Mouse (Mus musculus) CH12F3 (cell line): ENCODE results near the gene Tnfrsf9.

Source experiments
- in situ Hi-C: fragments of 300-500 bp; cut with MboI; formaldehyde crosslinking; loops from 2 replicates; pipeline ENCODE4 v1.14.3; 2020; ENCODE audit warnings: low sequenced_read_pairs

The Tnfrsf9 gene

DNA sequence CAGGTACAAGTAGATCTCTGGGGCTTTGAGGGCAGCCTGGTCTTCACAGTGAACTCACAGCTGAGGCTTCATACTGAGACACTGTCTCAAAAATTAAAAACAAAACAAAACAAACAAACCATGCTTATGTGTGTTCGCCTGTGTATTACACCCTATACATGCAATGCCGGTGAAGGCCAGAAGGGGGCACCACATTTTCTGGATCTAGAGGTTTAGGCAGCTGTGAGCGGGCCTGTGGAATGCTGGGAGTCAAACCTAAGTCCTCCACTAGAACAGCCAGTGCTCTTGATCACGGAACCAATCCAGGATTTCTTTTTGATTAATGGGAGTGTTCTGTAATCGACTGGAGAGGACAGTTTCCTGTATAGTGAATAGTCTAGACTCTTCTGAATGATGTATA, 11.6 kb downstream of the Tnfrsf9 start:
- in situ Hi-C loops: no loop called here

DNA sequence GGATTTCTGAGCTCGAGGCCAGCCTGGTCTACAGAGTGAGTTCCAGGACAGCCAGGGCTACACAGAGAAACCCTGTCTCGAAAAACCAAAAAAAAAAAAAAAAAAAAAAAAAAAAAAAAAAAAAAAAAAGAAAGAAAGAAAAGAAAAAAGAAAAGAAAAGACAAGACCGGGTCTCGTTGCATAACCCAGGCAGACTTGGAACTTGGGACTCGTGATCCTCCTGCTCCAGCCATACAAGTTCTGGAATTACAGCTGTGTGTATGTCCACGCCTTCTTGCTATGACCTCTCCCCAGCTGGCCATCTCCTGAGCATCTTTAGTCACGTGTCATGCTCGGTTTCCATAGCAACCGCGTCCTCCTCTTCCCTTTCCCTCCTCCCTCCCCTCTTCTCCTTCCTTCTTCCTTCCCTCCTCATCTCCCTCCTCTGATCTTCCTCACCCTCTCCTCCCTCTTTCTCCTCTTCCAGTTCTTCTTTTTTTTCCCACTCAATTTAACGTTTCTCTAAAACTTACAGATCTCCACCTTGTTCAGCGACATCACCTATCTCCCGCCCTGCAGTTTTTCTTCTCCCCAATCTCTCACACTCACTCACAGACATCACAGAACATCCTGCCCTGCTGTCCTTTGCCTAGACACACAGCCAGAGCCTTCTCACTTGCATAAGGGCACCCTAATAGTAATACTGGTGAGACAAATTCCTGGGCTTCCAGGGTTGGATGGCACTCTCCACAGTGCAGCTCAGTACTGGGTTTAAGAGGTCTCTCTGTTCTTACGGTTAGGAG, 12.8 kb downstream of the Tnfrsf9 start:
- in situ Hi-C loops: no loop called here

DNA sequence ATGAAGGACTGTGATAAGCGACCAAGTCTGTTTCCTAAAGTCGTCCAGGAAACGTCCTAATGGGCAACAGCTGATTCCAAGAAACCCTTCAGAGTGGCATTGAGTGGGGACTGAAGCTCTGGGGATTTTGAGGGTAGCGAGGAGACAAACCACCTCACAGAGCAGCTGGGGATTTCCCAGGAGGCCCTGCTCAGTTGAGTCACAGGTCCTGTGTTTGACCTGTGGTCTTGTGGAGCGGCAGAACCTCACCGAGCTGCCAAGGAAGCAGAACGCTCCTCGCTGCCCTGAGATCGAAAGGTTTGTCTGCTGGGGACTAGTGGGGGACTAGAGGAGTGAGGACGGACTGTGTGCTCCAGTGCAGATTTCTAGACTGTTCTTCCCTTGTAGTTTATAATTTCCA, 13.4 kb downstream of the Tnfrsf9 start:
- in situ Hi-C loops: no loop called here

DNA sequence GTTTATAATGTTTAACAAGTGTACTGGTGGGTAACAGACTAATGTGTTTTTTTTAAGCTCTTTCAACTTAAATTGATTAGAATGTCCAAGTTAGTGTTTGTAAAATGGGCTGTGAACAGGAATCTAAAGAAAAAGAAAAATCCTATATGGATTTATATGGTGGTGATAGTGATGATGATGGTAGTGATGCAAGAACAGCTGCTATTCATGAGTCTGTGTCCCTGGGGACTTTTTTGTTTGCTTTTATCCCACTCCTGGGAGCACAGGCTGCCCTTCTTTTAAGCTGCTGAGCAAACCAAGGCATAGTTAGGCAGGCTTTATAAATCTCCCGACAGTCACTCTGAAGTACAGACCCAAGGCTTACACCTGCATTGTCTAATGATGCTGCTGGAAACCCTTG, 19.1 kb downstream of the Tnfrsf9 start:
- in situ Hi-C loops: no loop called here

DNA sequence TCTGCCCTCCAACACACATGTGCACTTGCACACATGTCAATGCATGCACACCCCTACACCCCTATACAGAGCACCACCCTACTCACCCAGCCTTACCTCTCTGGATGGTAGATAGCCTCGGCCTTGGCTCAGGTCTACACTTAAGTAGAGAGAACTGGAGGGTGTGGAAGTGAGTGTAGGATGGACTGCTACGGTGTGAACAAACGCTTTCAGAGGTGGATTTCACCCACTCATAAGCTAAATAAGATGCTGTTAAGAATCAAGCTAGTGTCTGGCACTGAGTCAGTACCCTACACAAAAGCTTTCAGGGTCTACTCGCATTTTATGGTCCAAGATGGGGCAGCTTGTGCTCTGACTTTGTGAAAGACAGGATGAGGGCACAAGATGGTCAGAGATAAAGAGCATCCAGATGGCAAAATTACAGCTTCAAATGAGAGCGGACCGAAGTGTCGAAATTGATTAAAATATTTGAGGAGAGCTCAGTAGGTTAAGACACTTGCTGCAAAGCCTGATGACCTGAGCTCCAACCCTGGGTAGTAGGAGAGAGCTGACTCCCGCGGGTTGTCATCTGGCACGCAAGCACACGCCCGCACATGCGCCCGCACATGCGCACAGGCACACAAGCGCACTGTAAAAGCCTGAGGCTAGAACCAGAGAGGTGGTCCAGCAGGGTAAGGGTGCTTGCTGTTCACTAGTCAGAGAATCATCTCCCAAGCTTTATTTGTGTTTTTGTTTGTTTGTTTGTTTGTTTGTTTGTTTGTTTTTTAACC, 23.1 kb downstream of the Tnfrsf9 start:
- in situ Hi-C loops: no loop called here

DNA sequence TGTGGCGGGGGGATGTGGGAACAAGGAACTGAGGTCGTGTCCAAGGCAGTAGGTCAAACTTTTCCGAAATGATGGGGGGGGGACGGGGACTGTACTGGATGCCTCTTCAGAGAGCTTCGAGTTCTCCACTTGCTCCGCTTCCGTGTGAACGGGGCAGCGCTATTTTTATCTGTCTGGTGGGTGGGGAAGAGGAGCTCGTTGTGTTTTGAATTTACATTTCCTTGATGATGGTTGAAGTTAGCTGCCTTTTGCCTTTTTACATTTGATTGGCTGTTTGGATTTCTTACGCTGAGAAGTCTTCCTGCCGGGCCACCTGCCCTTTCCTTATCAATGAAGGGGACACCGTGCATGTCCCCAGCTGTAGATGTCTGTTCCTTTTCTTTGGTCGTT, 23.7 kb downstream of the Tnfrsf9 start:
- in situ Hi-C loops: no loop called here

DNA sequence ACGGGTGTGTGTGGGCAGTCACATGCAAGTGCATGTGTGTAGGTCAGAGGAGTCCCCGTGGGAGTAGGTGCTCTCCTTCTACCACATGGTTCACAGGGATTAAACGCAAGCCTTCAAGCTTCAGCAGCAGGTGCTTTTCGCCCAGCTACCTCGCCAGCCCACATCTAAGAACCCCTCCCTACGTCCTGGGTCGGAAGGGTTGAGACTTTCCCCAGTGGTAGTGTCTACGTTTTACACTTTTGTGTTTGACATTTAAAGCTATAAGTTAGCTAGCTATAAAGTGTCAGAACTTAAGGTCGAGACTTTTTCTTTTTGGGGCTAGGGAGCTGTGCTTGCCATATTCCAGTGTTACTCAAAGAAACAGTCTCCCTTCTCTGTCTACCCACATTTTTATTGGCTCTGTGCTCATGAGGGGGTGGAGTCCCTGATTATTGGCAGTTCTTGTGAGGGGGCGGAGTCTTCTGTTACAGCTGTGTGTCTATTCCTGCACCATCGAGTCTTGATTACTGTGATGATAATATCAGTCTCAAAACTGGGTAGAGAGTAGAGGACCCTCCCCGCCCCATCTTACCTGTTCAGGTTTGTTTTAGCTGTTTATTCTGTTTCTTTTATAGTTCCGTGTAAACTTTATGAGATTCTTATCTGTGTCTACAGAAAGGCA, 25.8 kb downstream of the Tnfrsf9 start:
- in situ Hi-C loops: no loop called here

DNA sequence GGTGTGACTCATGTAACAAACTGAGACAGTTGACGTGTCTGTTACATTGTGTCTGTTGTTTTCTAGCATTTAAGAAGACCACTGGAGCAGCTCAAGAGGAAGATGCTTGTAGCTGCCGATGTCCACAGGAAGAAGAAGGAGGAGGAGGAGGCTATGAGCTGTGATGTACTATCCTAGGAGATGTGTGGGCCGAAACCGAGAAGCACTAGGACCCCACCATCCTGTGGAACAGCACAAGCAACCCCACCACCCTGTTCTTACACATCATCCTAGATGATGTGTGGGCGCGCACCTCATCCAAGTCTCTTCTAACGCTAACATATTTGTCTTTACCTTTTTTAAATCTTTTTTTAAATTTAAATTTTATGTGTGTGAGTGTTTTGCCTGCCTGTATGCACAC, 30.3 kb downstream of the Tnfrsf9 start:
- in situ Hi-C loops: no loop called here

DNA sequence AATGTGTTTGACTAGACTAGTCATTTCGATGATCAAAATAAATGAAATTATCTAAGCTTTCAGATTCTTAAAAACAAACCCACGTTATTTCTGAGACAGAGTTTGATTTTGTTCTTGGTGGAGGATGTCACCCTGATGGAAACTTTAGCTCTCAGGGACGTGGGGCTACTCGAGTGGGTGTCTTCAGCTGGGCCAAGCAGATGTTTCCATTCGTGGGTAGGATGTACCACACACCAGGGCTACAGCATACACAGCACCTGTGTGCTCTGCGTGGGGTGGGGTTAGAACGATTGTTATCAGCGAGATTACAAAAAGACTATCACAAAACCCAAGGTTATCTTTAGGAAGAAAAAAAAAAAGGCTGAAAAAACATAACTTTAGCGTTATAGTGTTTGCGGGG, 36.6 kb downstream of the Tnfrsf9 start:
- in situ Hi-C loops: no loop called here

DNA sequence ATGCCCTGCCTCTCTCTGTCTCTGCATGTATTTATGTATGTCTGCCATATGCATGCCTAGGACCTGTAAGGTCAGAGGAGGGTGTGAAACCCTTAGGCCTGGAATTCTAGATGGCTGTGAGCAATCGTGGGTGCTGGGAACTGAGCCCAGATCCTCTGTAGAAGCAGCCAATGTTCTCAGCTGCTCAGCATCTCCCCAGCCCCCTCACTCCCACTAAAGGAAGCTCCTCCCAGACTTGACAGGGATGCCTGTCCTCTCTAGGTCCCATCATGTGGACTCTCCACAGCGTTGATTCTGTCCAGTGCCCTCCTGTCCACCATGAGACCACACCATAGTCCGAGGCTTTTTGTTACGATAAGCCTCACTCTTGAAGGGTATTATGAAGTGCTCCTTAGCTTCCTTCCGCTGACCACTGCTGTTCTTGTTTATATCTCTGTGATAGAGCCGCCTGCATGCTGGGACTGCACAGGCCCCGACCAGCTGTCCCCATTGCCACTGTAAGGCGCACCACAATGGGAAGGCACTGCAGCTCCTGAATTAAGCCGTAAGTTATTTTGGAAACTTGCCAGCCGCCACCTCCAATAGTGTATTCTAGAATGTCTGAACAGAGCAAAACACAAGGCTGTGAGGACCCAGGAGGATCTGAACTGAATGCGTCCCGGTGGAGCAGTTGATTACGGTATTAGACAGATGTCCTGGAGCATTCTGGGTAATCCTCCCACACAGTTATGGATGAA, 42.2 kb downstream of the Tnfrsf9 start:
- in situ Hi-C loops: no loop called here

DNA sequence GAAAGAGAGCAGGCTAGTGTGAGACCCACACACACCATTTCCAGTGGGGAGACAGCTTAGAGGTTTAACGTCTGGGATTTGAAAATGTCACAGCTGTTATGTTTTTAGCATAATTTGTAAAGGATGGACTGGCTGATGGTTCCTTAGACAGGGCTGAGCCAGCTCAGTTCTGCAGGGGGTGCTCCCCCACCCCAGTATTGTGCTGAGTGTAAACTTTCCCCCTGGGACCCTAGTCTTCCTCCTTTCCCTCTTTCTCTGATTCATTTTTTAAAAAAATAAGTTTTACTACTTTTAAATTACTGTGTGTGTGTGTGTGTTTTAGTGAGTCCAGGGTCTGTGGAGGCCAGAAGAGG, 42.7 kb downstream of the Tnfrsf9 start:
- in situ Hi-C loops: no loop called here

DNA sequence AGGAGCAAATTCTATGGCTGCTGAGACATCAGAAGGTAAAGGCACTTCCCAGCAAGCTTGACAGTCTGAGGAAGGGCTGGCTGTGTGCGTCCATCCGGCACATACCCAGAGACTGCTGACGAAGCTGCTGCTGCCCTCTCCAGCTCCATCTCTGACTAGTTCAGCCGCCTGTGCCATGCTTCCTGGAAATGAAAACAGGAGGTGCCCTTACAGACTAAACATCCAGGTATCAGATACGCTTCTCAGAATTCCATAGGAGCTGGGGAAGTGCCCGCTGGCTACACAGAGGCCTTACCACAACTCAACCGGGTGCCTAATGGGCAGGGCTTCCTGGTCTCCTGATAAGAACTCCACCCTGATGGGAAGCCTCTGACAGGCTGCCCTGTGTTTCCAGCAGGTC, 44.2 kb downstream of the Tnfrsf9 start:
- in situ Hi-C loops: no loop called here

DNA sequence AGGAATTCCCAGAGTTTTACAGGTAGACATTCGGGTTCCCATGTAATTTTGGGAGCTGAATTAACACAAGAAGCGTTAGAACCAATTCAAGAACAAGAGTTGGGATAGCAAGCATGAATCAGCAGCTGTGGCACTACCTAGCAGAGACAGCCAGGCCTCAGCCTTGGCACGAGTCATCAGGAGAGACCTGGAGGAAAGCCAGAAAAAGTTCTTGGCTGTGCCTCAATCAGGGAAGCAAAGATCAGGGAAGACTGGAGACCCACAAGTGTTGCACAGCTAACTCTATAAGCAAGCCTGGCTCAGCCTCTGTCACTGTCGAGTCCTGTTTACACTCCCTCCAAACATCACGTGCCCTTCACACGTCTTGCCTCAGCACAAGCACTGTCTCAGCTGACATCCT, 47.9 kb downstream of the Tnfrsf9 start:
- in situ Hi-C loops: no loop called here

DNA sequence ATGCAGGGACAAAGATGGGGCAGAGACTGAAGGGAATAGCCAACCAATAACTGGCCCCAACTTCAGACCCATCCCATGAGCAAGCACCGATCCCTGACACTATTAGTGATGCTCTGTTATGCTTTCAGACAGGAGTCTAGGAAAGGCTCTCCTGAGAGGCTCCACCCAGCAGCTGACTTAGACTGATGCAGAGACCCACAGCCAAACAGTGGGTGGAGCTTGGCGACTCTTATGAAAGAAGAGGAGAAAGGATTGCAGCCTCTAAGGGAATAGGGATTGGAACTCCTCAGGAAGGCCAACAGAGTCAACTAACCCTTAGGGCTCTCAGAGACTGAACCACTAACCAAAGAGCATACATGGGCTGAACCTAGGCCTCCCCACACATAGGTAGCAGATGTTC, 49.3 kb downstream of the Tnfrsf9 start:
- in situ Hi-C loops: no loop called here

DNA sequence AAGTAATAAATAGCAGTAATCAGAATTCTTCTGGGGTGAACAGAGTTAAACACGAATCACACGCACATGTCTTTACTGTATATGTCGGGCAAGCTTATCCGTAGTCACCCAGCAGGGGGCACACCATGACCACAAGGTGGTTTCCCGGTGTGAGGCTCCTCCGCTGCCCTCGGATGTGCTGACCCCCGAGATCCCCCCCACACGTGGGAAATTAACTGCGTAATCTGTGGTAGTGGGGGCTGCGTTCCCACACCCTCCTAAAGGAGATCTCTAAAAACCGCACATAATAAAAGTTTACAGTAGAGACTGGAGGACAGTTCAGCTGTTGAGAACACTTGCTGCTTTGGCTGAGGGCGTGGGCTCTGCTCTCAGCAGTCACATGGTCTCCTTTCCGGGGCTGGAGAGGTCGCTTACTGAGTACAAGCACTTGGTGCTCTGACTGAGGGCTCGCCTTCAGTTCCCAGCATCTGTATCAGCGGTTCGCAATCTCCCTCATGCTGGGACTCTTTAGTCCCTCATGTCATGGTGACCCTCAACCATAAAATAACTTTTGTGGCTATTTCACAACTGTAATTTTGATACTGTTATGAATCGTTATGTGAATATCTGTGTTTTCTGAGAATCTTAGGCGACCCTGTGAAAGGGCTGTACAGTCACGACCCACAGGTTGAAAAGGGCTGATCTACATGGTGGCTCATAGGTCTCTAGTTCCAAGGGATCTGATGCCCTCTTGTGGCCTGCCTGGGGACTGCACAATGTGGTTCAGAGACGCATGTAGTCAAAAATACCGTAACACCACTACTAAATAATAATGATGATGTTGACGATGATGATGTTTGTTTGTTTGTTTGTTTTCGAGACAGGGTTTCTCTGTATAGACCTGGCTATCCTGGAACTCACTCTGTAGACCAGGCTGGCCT, 50.5 kb downstream of the Tnfrsf9 start:
- in situ Hi-C loops: no loop called here

DNA sequence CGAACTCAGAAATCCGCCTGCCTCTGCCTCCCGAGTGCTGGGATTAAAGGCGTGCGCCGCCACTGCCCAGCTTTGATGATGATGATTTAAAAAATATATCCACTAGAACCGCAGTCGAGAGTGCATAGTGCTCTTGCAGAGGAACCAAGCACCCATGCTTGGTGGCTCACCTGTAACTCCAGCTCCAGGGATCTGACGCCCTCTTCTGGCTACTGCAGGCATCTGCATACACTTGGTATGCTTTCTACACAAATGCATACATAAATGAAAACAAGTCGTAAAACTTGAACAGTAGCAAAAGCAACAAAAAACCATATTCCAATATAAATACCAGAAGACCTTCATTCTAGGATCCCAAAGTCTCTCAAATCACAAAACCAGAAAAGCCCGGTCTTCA, 51.2 kb downstream of the Tnfrsf9 start:
- in situ Hi-C loops: no loop called here

DNA sequence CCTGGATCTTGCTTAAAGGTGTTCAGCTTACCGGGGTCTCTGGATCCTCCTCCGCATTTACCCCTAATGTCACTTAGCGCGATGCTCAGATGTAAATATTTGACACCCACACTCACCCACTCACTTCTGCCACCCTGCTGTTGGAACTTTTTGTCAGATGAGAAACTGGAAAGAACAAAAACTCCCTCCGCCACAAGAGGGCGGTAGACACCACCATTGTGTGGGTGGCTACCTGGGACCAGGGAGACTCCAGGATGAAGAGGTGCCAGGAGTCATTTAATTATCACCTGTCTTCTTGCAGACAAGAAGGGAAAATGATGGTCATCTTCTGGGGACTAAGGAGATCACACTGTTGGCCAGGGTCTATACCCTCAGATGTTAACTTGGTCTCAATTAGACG, 52.2 kb downstream of the Tnfrsf9 start:
- in situ Hi-C loops: no loop called here

DNA sequence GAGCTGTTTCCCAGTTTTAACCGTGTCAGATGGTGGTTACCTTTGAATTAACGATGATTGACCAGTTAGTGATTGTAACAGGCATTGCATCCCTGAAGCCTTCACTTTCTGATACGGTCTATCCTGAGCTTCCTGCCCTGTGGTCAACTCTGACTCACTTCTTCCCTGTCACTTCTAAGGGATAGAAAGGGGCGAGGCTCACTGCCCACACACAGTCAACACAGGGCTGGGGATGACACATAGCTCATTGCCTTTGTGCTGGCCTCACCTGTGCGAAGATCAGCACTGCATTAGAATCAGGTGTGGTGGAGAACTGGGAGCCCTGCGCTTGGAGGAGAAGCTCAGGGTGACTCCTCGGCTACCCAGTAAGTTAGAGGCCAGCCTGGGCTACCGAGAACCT, 54.6 kb downstream of the Tnfrsf9 start:
- in situ Hi-C loops: no loop called here

DNA sequence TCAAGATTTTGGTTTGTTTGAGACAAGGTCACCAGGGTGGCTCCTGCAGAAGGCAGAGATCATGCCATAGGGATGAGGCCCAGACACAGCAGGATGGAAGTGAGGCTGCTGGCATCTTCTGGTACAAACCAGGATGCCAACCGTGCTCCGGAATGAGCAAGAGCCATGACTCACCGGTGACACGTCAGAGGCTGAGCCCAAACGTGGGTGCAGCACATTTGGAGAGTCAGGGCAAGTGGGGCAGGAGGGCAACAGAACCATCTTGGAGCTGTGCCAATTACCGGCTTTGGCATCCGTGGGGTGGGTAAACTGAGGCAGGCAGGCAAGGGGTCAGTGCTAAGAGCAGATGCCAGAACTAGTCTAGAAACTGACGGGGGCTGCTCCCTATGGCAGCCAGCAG, 58.9 kb downstream of the Tnfrsf9 start:
- in situ Hi-C loops: no loop called here

DNA sequence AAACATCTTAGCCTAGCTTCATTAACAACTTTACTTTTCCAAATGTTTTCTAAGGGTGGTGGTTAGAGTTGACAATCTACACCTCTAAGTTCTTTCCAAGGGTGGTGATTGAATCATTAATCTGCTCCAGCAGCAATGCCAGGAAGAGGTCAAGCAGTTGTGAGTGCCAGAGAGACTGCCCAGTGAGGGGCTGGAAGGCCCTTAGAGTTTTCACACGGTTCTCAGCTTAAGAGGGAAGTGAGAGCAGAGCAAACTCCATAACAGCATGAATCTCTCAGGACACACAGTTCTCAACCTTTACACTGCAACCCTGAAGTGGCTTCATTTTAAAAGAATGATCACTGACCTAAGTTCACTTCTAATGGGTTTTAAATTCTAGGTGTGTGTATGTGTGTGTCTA, 60.8 kb downstream of the Tnfrsf9 start:
- in situ Hi-C loops: no loop called here
